Mouse (Mus musculus) CH12.LX (cell line): ENCODE results near the gene Taf7l. TPM values are rescaled to one million over a fixed set of nuclear protein-coding genes. Genes with fewer than 3 reads are reported as not detected.

Experiments
- DNase-seq: peaks from one replicate; pipeline ENCODE4 v3.0.0-alpha.2; 2013; ENCODE audit errors: extremely low read depth
- H3K27ac ChIP-seq: 2 replicates; pipeline ENCODE4 v1.5.1; 2012; ENCODE audit warnings: low read depth, mild to moderate bottlenecking, control low read depth, moderate library complexity; ENCODE audit not compliant: insufficient read depth
- H3K27me3 ChIP-seq: replicated peaks from 2 replicates; pipeline ENCODE3; 2012; ENCODE audit warnings: inconsistent platforms
- H3K36me3 ChIP-seq, 2 experiments: replicated peaks in 1 of 2; 2 replicates each; pipeline versions ENCODE3 to v1.6.1; 2012; ENCODE audit warnings: inconsistent platforms in 1 of 2, low read length in 1 of 2, mild to moderate bottlenecking in 1 of 2, mixed read lengths in 1 of 2, moderate library complexity in 1 of 2; ENCODE audit not compliant: control insufficient read depth in 1 of 2, insufficient read depth in 1 of 2
- H3K4me1 ChIP-seq, 2 experiments: 2 replicates each; pipeline ENCODE4 v1.6.1; 2012; ENCODE audit warnings: inconsistent platforms in 1 of 2, moderate library complexity in 1 of 2; ENCODE audit not compliant: insufficient read depth in 2 of 2, control insufficient read depth in 1 of 2
- H3K4me2 ChIP-seq: 2 replicates; pipeline ENCODE4 v1.6.1; 2012; ENCODE audit warnings: low read depth, mild to moderate bottlenecking, control low read depth; ENCODE audit not compliant: poor library complexity, insufficient read depth, severe bottlenecking
- H3K4me3 ChIP-seq, 3 experiments: fragments of 150-350 bp in 1 of 3; sonication (generic) in 1 of 3; replicated peaks in 1 of 3; 2 replicates each; pipeline versions ENCODE3 to v1.5.1; 2011 to 2012; ENCODE audit warnings: low read depth in 2 of 3, low read length in 2 of 3, mild to moderate bottlenecking in 2 of 3, moderate library complexity in 2 of 3, control low read depth in 1 of 3, improper control_type of control experiment in 1 of 3, inconsistent platforms in 1 of 3, mixed read lengths in 1 of 3; ENCODE audit not compliant: poor library complexity in 1 of 3
- H3K79me2 ChIP-seq: replicated peaks from 2 replicates; pipeline ENCODE4 v1.6.1; 2012; ENCODE audit warnings: mild to moderate bottlenecking, moderate library complexity; ENCODE audit not compliant: control insufficient read depth, poor library complexity, insufficient read depth, severe bottlenecking; ENCODE audit errors: extremely low read depth
- H3K9ac ChIP-seq: 2 replicates; pipeline ENCODE4 v1.6.1; 2012; ENCODE audit warnings: low read depth, mild to moderate bottlenecking, control low read depth, moderate library complexity; ENCODE audit not compliant: insufficient read depth
- H3K9me3 ChIP-seq: replicated peaks from 2 replicates; pipeline ENCODE3; 2012; ENCODE audit warnings: low read length, inconsistent platforms, mixed read lengths
- BHLHE40 ChIP-seq: IDR thresholded peaks from 2 replicates; pipeline ENCODE4 v1.6.1; 2011; ENCODE audit warnings: mild to moderate bottlenecking, low read depth, low read length, improper control_type of control experiment
- CHD1 ChIP-seq: IDR thresholded peaks from 2 replicates; pipeline ENCODE4 v1.6.1; 2012; ENCODE audit warnings: low read depth, low read length, improper control_type of control experiment, inconsistent platforms
- E2F4 ChIP-seq: IDR thresholded peaks from 2 replicates; pipeline ENCODE4 v1.6.1; 2011; ENCODE audit warnings: low read depth, low read length, improper control_type of control experiment; ENCODE audit not compliant: insufficient replicate concordance
- EP300 ChIP-seq: IDR thresholded peaks from 2 replicates; pipeline ENCODE4 v1.6.1; 2011; ENCODE audit warnings: low read length, improper control_type of control experiment
- GABPA ChIP-seq: IDR thresholded peaks from 2 replicates; pipeline ENCODE4 v1.6.1; 2012; ENCODE audit warnings: low read depth, low read length, improper control_type of control experiment, inconsistent platforms; ENCODE audit not compliant: insufficient replicate concordance
- JUND ChIP-seq: conservative IDR thresholded peaks from 2 replicates; pipeline ENCODE4 v1.6.1; 2011; ENCODE audit warnings: low read depth, low read length, improper control_type of control experiment
- MAFK ChIP-seq: IDR thresholded peaks from 2 replicates; pipeline ENCODE4 v1.6.1; 2011; ENCODE audit warnings: low read length, improper control_type of control experiment; ENCODE audit not compliant: insufficient replicate concordance
- MEF2A ChIP-seq: IDR thresholded peaks from 2 replicates; pipeline ENCODE4 v1.6.1; 2014; ENCODE audit warnings: low read depth, mild to moderate bottlenecking, inconsistent platforms, low read length, improper control_type of control experiment, borderline replicate concordance
- MXI1 ChIP-seq: IDR thresholded peaks from 2 replicates; pipeline ENCODE4 v1.6.1; 2011; ENCODE audit warnings: mild to moderate bottlenecking, low read depth, low read length, improper control_type of control experiment
- MYC ChIP-seq: IDR thresholded peaks from 2 replicates; pipeline ENCODE4 v1.6.1; 2011; ENCODE audit warnings: low read depth, mild to moderate bottlenecking, improper control_type of control experiment, low read length
- NELFE ChIP-seq: IDR thresholded peaks from 2 replicates; pipeline ENCODE4 v1.6.1; 2011; ENCODE audit warnings: low read depth, low read length, improper control_type of control experiment
- NRF1 ChIP-seq: IDR thresholded peaks from 2 replicates; pipeline ENCODE4 v1.6.1; 2014; ENCODE audit warnings: low read depth, mild to moderate bottlenecking, inconsistent platforms, low read length, improper control_type of control experiment, moderate library complexity
- POLR2A ChIP-seq: IDR thresholded peaks from 2 replicates; pipeline ENCODE4 v1.6.1; 2011; ENCODE audit warnings: low read depth, mild to moderate bottlenecking, improper control_type of control experiment, low read length
- RCOR1 ChIP-seq: conservative IDR thresholded peaks from 2 replicates; pipeline ENCODE4 v1.6.1; 2012; ENCODE audit warnings: low read depth, mild to moderate bottlenecking, inconsistent platforms, low read length, improper control_type of control experiment
- SMC3 ChIP-seq: IDR thresholded peaks from 2 replicates; pipeline ENCODE4 v1.6.1; 2011; ENCODE audit warnings: low read depth, low read length, improper control_type of control experiment
- TBP ChIP-seq: conservative IDR thresholded peaks from 2 replicates; pipeline ENCODE4 v1.6.1; 2011; ENCODE audit warnings: low read depth, low read length, improper control_type of control experiment
- TCF12 ChIP-seq: IDR thresholded peaks from 2 replicates; pipeline ENCODE4 v1.6.1; 2014; ENCODE audit warnings: low read depth, mild to moderate bottlenecking, inconsistent platforms, low read length, improper control_type of control experiment
- UBTF ChIP-seq: IDR thresholded peaks from 2 replicates; pipeline ENCODE4 v1.6.1; 2012; ENCODE audit warnings: low read depth, mild to moderate bottlenecking, inconsistent platforms, low read length, improper control_type of control experiment, moderate library complexity
- USF2 ChIP-seq: conservative IDR thresholded peaks from 2 replicates; pipeline ENCODE4 v1.6.1; 2011; ENCODE audit warnings: low read depth, low read length, improper control_type of control experiment
- ZKSCAN1 ChIP-seq: IDR thresholded peaks from 2 replicates; pipeline ENCODE4 v1.6.1; 2012; ENCODE audit warnings: low read depth, inconsistent platforms, low read length, improper control_type of control experiment, borderline replicate concordance
- ZNF384 ChIP-seq: IDR thresholded peaks from 2 replicates; pipeline ENCODE4 v1.6.1; 2012; ENCODE audit warnings: low read depth, low read length, improper control_type of control experiment, inconsistent platforms
- dilution Hi-C: fragments of 300-500 bp; cut with MboI; formaldehyde crosslinking; loops from 2 replicates; pipeline ENCODE4 v1.14.3; 2020; ENCODE audit warnings: low sequenced_read_pairs; ENCODE audit not compliant: extremely low pct_unique_long_range_greater_than_20kb, extremely low pct_ligation_motif_present
- in situ Hi-C: fragments of 300-500 bp; cut with MboI; formaldehyde crosslinking; loops from 3 replicates; pipeline ENCODE4 v1.14.3; 2019; ENCODE audit warnings: low sequenced_read_pairs, low pct_ligation_motif_present, low pct_unique_long_range_greater_than_20kb, mixed read lengths
- polyA plus RNA-seq: library from polyadenylated mRNA; unstranded; fragments of >175 nt; gene quantifications from 2 replicates; pipeline ENCODE4 v1.2.1, GENCODE M21; 2012; ENCODE audit warnings: low read depth; ENCODE audit not compliant: insufficient read length
- total RNA-seq, 2 experiments: library from RNA; depleted of rRNA; stranded (reverse); fragments of 300-350 nt in 1 of 2; fragments of >200 nt in 1 of 2; gene quantifications; 2 replicates each; pipeline ENCODE4 v1.2.3; 2012 to 2014

Gene Taf7l
- total and polyA plus RNA-seq, 3 experiments: not detected

GRCm38 (mm10) chrX:134427307-134427706 is 49.0 kb downstream of the Taf7l start:
- in situ Hi-C loops (no loop called here), dilution Hi-C loops (no loop called here)
- no peak for DNase-seq
- Histone ChIP-seq H3K36me3 (no peaks in the 10 kb centered on the region), H3K79me2 (no peaks in the 10 kb centered on the region), H3K9me3 (no peaks in the 10 kb centered on the region), H3K4me1 (peaks cover 5 to 12% of the 10 kb centered on the region in 2 experiments; a peak in 3 of 4 replicates), H3K4me2 (no peak overlapping the region), H3K9ac (no peak overlapping the region), H3K27ac (no peak overlapping the region), H3K4me3 (no peak overlapping the region), H3K27me3 (no peaks in the 10 kb centered on the region)
- no peak for TF ChIP-seq TBP
- no peak for TF ChIP-seq GABPA

GRCm38 (mm10) chrX:134426819-134427218 is 49.5 kb downstream of the Taf7l start:
- in situ Hi-C loops: no loop called here
- dilution Hi-C loops: no loop called here
- H3K4me2 ChIP-seq: no peak overlapping the region

GRCm38 (mm10) chrX:134425798-134426197 is 50.5 kb downstream of the Taf7l start:
- H3K79me2 ChIP-seq: no peaks in the 10 kb centered on the region
- no peaks in the 10 kb centered on the region for H3K36me3 ChIP-seq
- H3K4me2 ChIP-seq: no peak overlapping the region
- H3K4me3 ChIP-seq: no peak overlapping the region
- H3K27me3 ChIP-seq: no peaks in the 10 kb centered on the region
- peaks cover 5 to 12% of the 10 kb centered on the region in 2 experiments; a peak in 3 of 4 replicates for H3K4me1 ChIP-seq
- in situ Hi-C loops: no loop called here
- TF ChIP-seq E2F4: no peak
- TF ChIP-seq MXI1: no peak
- no peak for TF ChIP-seq POLR2A
- TF ChIP-seq ZNF384: no peak
- TF ChIP-seq MYC: no peak
- no peak for TF ChIP-seq CHD1
- no peak for TF ChIP-seq EP300
- TF ChIP-seq NELFE: no peak
- no peak for TF ChIP-seq MEF2A
- no peak for TF ChIP-seq UBTF
- TF ChIP-seq TCF12: no peak
- no peak for TF ChIP-seq NRF1
- no peak for TF ChIP-seq SMC3
- TF ChIP-seq RCOR1: no peak
- no peak for TF ChIP-seq ZKSCAN1
- no peak for TF ChIP-seq USF2
- no peak for TF ChIP-seq MAFK
- no peak for DNase-seq
- H3K27ac ChIP-seq: no peak overlapping the region
- no peak overlapping the region for H3K9ac ChIP-seq
- dilution Hi-C loops: no loop called here
- no peaks in the 10 kb centered on the region for H3K9me3 ChIP-seq

More at GRCm38 (mm10) chrX:134426819-134427218, 49.5 kb downstream of the Taf7l start:
- Histone ChIP-seq H3K79me2 (no peaks in the 10 kb centered on the region), H3K4me3 (no peak overlapping the region)
- no peak for TF ChIP-seq MEF2A
- TF ChIP-seq POLR2A: no peak
- TF ChIP-seq JUND: no peak
- TF ChIP-seq UBTF: no peak
- no peak for TF ChIP-seq BHLHE40
- TF ChIP-seq, all 38 proteins: peak for 0
- Histone ChIP-seq H3K4me1 (peaks cover 5 to 12% of the 10 kb centered on the region in 2 experiments; a peak in 3 of 4 replicates), H3K9ac (no peak overlapping the region), H3K27ac (no peak overlapping the region), H3K9me3 (no peaks in the 10 kb centered on the region), H3K27me3 (no peaks in the 10 kb centered on the region), H3K36me3 (no peaks in the 10 kb centered on the region)
- DNase-seq: no peak
